Mouse (Mus musculus) gastrocnemius, adult 2 months (tissue): Measurements from ENCODE around the gene Rnf7. TPM values are rescaled to one million over a fixed set of nuclear protein-coding genes. Genes with fewer than 3 reads are reported as not detected.

Experiments used
- DNase-seq: peaks from one replicate; pipeline ENCODE4 v3.0.0; 2022
- H3K27ac ChIP-seq: fragments of 200-600 bp; 2 replicates; pipeline ENCODE4 v1.8.1; 2022; ENCODE audit warnings: mild to moderate bottlenecking
- H3K4me3 ChIP-seq: fragments of 200-600 bp; 2 replicates; pipeline ENCODE4 v1.8.1; 2022; ENCODE audit warnings: mild to moderate bottlenecking, moderate library complexity
- CTCF ChIP-seq: fragments of 200-600 bp; IDR thresholded peaks from 2 replicates; pipeline ENCODE4 v1.8.1; 2022; ENCODE audit warnings: antibody characterized with exemption, mild to moderate bottlenecking, moderate library complexity
- intact Hi-C: fragments of 180-260 bp; cut with DNase I; formaldehyde crosslinking; loops from one replicate; pipeline ENCODE4 v1.15.1; 2025
- total RNA-seq, 2 experiments: library from RNA; stranded (reverse); gene quantifications; 2 replicates each; pipeline ENCODE4 v1.2.3; 2021

Rnf7 gene
- total RNA-seq, 2 experiments from 2014 or later = 67.3 to 80.3 TPM

DNA sequence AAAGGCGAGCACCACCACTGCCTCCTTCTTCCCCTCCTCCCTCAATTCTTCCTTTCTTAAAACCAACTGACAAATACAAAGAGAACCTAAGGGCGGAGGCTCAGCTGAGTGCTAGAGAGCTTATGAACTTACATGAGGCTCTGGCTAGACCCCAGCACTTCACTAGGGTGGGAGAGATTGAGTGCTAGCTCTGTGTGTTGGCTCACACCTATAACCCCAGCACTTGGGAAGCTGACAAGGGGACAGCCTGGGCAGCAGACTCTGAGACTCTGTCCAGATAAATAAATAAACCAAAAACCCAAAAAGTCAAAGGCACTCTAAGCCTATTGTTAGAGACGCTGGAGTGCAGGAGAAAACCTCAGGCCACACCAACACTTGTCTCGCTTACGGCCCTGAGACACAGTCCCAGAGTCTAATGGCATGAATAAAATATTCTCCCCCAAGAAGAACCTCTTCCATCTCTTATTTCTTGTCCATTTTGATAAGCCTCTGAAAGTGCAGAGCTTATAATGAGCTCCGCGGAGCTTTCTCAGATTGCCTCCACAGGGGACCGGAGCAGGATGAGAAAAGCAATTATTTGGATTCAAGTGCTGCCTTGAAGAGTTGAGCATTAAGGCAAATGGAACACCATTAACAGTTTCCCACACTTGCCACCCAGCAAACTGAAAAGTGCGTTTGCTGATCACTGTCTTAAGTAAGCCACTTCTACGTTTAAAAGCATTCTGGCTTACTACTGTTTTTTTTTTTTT lies 18.2 kb downstream of the Rnf7 start:
- no peak for TF ChIP-seq CTCF
- Histone ChIP-seq H3K27ac (no peak overlapping the region), H3K4me3 (no peak overlapping the region)
- DNase-seq = no peak
- intact Hi-C loops = no loop called here

DNA sequence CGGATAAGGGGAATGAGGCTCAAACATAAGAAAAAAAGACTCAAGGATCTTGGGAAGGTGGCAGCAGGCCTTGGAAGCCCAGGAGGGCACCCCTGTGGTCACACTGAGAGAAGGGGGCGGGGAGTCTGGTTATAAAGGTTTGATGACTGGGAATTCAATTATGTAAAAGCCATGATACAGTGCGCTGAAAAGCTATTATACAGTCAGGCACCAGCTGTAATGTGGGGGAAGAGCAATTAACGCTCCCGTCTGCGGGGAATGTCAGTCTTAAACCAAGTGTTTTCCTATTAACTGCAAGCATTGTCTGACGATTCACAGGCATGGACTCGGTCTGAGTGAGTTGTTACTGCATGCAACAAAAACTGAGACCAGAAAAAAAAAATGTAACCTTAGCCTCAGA lies 22.9 kb downstream of the Rnf7 start:
- Histone ChIP-seq H3K27ac (no peak overlapping the region), H3K4me3 (no peak overlapping the region)
- TF ChIP-seq CTCF = no peak
- no peak for DNase-seq
- intact Hi-C loops = no loop called here

DNA sequence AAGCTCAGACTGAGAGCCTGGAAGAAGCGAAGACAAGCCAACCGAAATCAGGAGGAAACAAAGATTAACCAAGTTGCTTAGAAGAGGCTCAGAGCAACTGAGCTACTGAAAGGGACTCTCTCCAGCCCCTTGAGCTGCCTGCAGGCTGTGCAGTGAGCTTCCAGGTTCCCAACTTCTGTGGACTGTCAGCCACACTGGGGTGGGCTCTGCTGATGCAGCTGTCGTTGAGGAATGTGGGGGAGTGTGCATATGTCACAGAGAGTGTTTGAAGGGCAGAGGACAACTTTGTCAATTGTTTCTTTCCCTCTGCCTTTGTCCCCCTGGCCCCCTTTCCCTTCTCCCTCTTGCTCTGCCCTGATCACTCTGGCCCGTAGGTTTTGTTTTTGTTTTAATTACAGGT lies 25.5 kb downstream of the Rnf7 start:
- Histone ChIP-seq H3K4me3 (no peak overlapping the region), H3K27ac (no peak overlapping the region)
- TF ChIP-seq CTCF = no peak
- no peak for DNase-seq
- intact Hi-C loops = no loop called here

DNA sequence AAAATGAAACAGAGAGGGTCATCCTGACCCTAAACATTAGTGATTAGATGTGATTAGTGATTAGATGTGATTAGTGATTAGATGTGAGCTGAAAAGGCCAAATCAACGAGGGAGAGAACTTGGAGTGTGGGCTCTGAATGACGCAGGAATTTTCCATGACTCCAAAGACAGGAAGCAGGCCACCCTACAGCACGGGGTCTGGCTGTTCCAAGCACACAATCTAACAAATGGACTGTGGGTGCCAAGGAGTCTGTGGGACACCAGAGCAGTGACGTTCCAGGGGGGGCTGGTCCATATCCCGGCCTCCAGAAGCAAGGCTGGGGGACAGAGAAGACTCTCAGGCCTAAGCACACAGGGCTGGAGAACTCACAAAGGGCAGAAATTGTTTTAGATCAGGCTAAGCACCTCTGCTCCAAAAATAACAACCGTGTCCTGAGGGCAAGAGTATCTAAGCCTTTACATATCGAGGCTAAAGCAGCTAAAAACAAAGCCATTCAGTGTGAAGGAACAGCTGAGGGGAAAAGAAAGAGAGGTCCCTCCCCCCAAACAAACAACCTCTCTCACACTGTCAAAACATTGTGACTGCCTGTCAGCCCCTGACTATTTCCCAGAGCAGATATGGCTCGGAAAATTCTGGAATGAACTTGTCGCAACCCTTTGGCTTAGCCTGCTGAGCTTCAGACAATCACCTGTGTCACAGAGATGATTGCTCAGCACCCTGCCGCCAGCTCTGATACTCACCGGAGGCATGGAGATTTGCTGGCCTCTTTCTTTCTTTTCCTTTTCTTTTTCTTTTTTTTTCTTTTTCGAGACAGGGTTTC lies 27.4 kb downstream of the Rnf7 start:
- no peak for TF ChIP-seq CTCF
- no peak for DNase-seq
- peak overlapping the region; percentile 28; the same call in 1 of the 2 replicates for H3K27ac ChIP-seq
- intact Hi-C loops = no loop called here
- H3K4me3 ChIP-seq = no peak overlapping the region

DNA sequence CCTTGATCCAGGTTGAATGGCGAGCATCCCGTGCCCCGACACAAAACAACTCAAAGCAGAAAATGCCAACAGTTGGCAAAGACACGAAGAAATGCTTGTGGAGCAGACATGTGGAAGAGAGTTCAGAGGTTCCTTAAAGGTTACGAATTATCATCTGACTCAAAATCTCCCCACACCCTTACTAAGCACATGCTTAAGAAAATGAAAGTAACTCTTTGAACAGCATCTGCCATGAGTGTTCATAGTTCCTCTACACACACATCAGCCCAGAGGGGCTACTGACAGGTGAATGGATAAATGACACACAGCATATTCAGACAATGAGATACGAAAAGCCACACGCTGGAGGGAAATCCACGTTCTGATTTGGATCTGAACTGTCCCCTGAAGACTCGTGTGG lies 29.0 kb downstream of the Rnf7 start:
- Histone ChIP-seq H3K4me3 (no peak overlapping the region), H3K27ac (no peak overlapping the region)
- TF ChIP-seq CTCF = no peak
- DNase-seq = no peak
- intact Hi-C loops = no loop called here

DNA sequence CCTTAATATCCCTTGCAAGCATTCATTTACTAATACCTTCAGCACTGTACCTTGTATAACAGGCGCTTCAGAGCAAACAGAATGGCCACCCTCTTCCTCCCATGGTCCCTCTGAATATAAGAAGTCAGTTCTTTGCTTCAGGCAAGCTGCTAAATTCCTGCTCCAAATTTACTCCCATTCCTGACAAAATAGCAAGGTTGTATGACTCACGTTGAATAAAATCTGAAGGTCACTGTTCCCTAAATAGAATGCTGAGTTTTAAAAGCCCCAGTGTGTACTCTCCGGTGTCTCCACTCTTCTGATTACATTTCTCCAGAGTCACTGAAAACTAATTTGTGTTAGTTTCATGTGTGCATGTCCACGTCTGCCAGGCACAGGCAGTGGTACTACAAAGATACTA lies 33.1 kb downstream of the Rnf7 start:
- TF ChIP-seq CTCF = no peak
- intact Hi-C loops = no loop called here
- H3K27ac ChIP-seq = 0 out of 2 replicates have a peak overlapping the region, but pooled peaks have one; percentile 24
- H3K4me3 ChIP-seq = no peak overlapping the region
- DNase-seq = no peak

DNA sequence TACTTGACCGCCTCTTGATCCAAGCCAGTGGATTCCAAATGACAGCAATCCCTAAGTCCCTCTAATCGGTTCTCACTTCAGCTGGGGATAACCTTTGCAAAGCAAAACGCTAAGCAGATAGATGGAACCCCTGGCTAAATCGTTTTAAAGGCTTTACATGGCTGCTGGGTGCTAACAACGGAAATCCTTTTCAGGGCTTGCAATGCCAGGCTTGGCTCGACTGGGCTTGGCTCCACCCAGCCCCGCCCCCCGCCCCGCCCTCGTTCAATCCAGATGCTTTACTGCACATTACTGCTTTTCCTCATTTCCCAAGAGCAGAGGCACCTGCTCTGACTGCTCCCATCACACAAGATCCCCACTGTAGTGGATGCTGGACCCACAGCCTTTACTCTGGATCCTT lies 36.4 kb downstream of the Rnf7 start:
- DNase-seq = no peak
- H3K27ac ChIP-seq = no peak overlapping the region
- H3K4me3 ChIP-seq = peak overlapping the region; percentile 49
- TF ChIP-seq CTCF = no peak
- intact Hi-C loops = no loop called here

DNA sequence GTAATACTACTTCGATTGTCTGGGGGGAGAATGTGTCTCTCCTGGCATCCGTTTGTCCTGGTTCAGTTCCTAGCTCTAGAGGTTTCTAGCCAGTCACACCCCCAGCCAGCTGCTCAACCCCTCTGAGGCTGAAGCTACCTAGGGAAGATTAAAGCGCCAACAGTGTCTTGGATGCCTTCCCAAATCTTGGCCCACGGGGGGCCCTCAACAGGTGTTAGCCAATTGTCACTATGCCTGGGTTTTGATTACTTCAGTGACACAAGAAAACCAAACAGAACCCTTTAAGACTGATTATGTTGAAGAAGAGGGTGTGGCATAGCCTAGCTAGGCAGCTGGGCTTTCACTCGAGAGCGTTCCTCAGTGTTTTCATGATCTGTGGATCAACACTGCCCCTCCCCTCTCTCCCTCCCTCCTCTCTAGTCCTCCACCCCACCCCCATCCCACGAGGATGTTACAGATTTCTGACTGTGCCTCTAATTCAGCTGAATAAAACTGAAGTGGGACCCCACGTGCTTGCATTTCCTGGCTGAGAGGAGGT lies 40.1 kb downstream of the Rnf7 start:
- no peak for TF ChIP-seq CTCF
- H3K27ac ChIP-seq = peak overlapping the region; percentile 82
- intact Hi-C loops = no loop called here
- DNase-seq = peak; percentile 40
- peak overlapping the region; percentile 83 for H3K4me3 ChIP-seq

DNA sequence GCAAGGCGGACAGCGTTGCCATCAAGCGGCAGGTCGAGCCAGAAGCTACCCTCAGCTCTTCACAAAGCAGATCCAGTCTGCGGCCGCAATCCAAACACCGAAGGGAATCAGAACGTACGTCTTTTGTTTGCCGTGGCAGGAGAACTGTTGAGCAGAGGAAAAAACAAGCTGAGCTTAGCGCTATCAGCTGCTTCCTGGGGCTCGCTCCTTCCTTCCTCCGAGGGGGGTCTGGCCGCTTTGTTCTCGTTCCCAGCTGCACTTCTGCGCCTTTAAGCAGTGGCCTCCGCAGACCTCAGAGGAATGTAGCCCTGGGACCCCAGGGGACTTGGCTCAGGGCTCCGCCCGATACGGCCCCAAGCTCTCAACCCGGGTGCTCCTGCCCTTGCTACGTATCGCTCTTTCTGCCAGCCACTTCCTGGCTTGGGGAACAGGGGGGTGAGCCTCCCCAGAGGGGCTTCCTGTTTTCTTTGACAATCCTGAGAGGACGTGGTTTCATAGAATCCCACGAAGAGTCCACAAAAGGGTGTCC lies 40.6 kb downstream of the Rnf7 start:
- H3K4me3 ChIP-seq = peak overlapping the region; percentile 83
- peak; percentile 68 for DNase-seq
- TF ChIP-seq CTCF = peak; percentile 31
- peak overlapping the region; percentile 82 for H3K27ac ChIP-seq
- intact Hi-C loops = no loop called here

DNA sequence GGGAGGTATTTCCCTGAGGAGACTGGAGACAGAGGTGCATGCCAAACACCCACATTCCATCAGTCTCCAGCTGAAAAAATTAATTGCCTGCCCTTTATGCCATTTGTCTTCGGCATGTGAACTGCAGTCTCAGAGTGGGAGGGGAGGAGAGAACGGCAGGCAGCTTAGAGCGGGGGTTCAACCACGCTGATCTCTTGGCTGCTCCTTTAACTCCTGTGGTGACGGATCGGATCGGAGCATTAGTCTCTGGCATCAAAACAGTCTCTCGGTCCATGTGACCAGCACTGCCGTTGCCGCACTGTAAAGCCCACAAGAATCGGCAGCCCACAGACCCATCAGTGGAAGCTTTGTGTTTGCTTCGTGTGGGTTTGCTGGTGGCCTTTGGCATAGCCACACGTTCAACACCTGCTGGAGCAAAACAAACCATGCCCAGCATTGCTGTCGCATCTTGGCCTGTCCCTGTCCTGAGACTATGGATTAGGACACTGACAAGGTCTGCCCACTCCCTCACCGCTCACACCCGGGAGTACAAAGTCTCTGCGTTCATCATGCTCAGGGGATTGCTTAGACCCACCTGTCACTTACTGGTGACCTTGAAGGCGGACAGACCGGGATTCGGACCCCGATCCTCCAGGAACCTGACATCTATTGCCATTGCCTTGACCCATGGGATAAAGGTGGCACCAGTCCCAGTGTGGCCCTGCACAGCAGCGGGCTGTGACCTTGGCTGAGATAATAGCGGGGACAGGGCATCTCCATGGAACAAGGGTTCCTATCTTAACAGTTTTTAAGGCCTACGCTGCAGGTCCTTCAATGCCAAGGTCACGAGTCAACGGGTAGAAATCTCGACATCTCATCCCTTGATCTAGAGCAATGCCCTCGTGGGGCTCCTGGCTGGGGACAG lies 41.3 kb downstream of the Rnf7 start:
- intact Hi-C loops = no loop called here
- no peak for TF ChIP-seq CTCF
- Histone ChIP-seq H3K27ac (peak overlapping the region; percentile 82), H3K4me3 (peak overlapping the region; percentile 83)
- DNase-seq = no peak

DNA sequence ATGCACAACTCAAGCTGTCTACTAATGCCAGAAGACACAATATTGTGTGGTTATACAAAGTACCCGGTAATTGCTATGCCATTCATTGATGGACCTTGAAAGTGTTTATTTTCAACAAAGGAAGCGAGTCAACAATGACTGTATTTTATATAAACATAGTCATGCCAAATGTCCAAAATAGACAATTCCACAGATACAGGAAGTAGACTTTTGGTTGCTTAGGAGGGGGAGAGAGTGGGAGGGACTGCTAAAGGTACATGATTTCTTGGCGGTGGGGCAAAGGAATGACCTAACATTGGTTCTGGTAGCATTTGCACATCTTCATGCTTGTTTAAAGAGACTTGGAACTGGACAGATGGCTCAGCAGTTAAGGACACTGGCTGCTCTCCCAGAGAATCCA lies 45.9 kb downstream of the Rnf7 start:
- intact Hi-C loops = no loop called here
- H3K27ac ChIP-seq = no peak overlapping the region
- no peak for DNase-seq
- H3K4me3 ChIP-seq = no peak overlapping the region
- TF ChIP-seq CTCF = no peak

DNA sequence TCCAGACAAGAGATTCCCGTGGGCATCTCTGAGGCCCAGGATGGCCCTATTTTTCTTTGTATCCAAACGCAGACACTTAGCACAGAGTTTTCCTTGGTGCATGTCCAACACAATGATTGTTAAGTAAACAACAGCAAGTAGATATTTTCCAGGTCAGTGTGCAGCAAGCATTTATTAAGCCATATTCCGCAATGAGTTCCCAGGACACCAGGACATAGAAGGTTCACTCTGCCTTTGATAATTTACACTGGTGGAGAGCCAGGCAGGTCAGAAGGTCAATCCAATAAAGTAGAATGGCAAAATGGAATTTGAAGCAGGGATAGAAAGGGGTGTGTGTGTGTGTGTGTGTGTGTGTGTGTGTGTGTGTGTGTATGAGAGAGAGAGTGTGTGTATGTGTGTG lies 47.4 kb downstream of the Rnf7 start:
- TF ChIP-seq CTCF = no peak
- no peak for DNase-seq
- intact Hi-C loops = no loop called here
- Histone ChIP-seq H3K4me3 (no peak overlapping the region), H3K27ac (no peak overlapping the region)
